Comparison of ENCODE assay signal across 26 mouse cellular contexts in the genomic region with DNA sequence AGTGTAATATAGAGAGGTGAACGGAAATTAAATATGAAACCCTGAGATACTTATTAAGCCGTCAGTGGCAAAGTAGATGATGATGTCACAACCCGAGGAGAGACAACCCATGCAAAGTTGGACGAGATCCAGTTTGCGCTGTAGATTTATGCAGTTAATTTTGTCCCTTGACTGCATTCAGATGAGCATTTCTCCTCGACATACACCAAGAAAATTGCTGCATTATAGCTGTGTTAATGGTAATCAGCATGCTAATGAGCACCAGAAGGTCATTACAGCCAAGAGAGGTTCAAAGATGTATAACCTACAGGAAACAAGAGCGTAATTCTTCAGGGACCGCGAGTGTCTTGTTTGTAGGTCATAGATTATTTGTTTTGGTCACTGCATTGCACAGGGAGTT.
DNase-seq lines count a peak whose midpoint lies in the region; ATAC-seq and TF ChIP-seq lines count a peak whose summit lies in the region.
"Had no signal": no experiment of that assay in that cellular context is flagged by ENCODE, and none has a peak within 500 bp of the region (broad histone marks: within the 10 kb centered on the region; RNA-seq: fewer than 3 reads in every experiment).

No protein-coding gene starts in this region.

- no peak for ATAC-seq in forebrain, postnatal 0 days
- ATAC-seq in forebrain, embryonic 16.5 days = no peak
- 0 out of 2 replicates have a peak, but pooled peaks have one; percentile 43 for ATAC-seq in midbrain, embryonic 13.5 days
- peak; percentile 79 for ATAC-seq in neural tube, embryonic 14.5 days (ENCODE audit: low read depth)
- ATAC-seq in liver, embryonic 12.5 days = no peak
- ATAC-seq: CD4-positive, CD25-positive, alpha-beta regulatory T cell, adult 4 months; liver, postnatal 0 days; lung, postnatal 0 days had no signal

- no peak overlapping the region for H3K9ac ChIP-seq in forebrain, postnatal 0 days
- no peak overlapping the region for H3K9ac ChIP-seq in forebrain, embryonic 16.5 days (replicated peaks; ENCODE audit: low read depth, low read length)
- no peak overlapping the region for H3K9ac ChIP-seq in midbrain, embryonic 13.5 days (replicated peaks)
- no peak overlapping the region for H3K9ac ChIP-seq in neural tube, embryonic 14.5 days (replicated peaks; ENCODE audit: low read depth, low read length)
- H3K9ac ChIP-seq in liver, embryonic 12.5 days = no peak overlapping the region
- H3K9ac ChIP-seq: embryonic facial prominence, embryonic 13.5 days; heart, embryonic 13.5 days; kidney, embryonic 15.5 days; limb, embryonic 13.5 days; liver, postnatal 0 days had no signal

- H3K4me2 ChIP-seq in forebrain, postnatal 0 days (ENCODE audit: low read depth) = no peak overlapping the region
- no peak overlapping the region for H3K4me2 ChIP-seq in forebrain, embryonic 16.5 days (ENCODE audit: low read length)
- H3K4me2 ChIP-seq in midbrain, embryonic 13.5 days (replicated peaks) = no peak overlapping the region
- H3K4me2 ChIP-seq in neural tube, embryonic 14.5 days (ENCODE audit: low read depth, low read length) = no peak overlapping the region
- H3K4me2 ChIP-seq in liver, embryonic 12.5 days = no peak overlapping the region
- H3K4me2 ChIP-seq: embryonic facial prominence, embryonic 13.5 days; heart, embryonic 13.5 days; kidney, embryonic 15.5 days; limb, embryonic 13.5 days; liver, embryonic 11.5 days had no signal

- no peak for TF ChIP-seq CTCF in forebrain, postnatal 0 days (IDR thresholded peaks at IDR 0.05; ENCODE audit: low read depth)
- TF ChIP-seq CTCF in brain, embryonic 14.5 days (IDR thresholded peaks at IDR 0.05; ENCODE audit: borderline replicate concordance, extremely low read depth, insufficient read depth, insufficient read length) = no peak

- H3K36me3 ChIP-seq in forebrain, postnatal 0 days (ENCODE audit: insufficient read depth) = no peaks in the 10 kb centered on the region
- no peaks in the 10 kb centered on the region for H3K36me3 ChIP-seq in forebrain, embryonic 16.5 days (ENCODE audit: control insufficient read depth, insufficient read depth)
- no peaks in the 10 kb centered on the region for H3K36me3 ChIP-seq in midbrain, embryonic 13.5 days
- no peaks in the 10 kb centered on the region for H3K36me3 ChIP-seq in midbrain, embryonic 10.5 days
- no peaks in the 10 kb centered on the region for H3K36me3 ChIP-seq in neural tube, embryonic 14.5 days (ENCODE audit: control insufficient read depth, insufficient read depth, low read length)
- no peaks in the 10 kb centered on the region for H3K36me3 ChIP-seq in liver, embryonic 12.5 days
- H3K36me3 ChIP-seq: embryonic facial prominence, embryonic 13.5 days; heart, embryonic 13.5 days; kidney, embryonic 15.5 days; limb, embryonic 13.5 days had no signal

- no peaks in the 10 kb centered on the region for H3K9me3 ChIP-seq in forebrain, postnatal 0 days (ENCODE audit: low read length)
- no peaks in the 10 kb centered on the region for H3K9me3 ChIP-seq in forebrain, embryonic 16.5 days (ENCODE audit: control insufficient read depth, low read length)
- no peaks in the 10 kb centered on the region for H3K9me3 ChIP-seq in midbrain, embryonic 13.5 days
- no peaks in the 10 kb centered on the region for H3K9me3 ChIP-seq in midbrain, embryonic 10.5 days (replicated peaks)
- H3K9me3 ChIP-seq in neural tube, embryonic 14.5 days (ENCODE audit: control insufficient read depth, low read length) = no peaks in the 10 kb centered on the region
- no peaks in the 10 kb centered on the region for H3K9me3 ChIP-seq in liver, embryonic 12.5 days (replicated peaks)
- H3K9me3 ChIP-seq: embryonic facial prominence, embryonic 13.5 days; heart, embryonic 13.5 days; kidney, embryonic 15.5 days; limb, embryonic 13.5 days had no signal

- no peaks in the 10 kb centered on the region for H3K27me3 ChIP-seq in forebrain, postnatal 0 days (ENCODE audit: insufficient read depth, low read length)
- H3K27me3 ChIP-seq in forebrain, embryonic 16.5 days (replicated peaks; ENCODE audit: control insufficient read depth, insufficient read depth, low read length) = no peaks in the 10 kb centered on the region
- H3K27me3 ChIP-seq in midbrain, embryonic 13.5 days = no peaks in the 10 kb centered on the region
- H3K27me3 ChIP-seq in midbrain, embryonic 10.5 days (ENCODE audit: low read depth, poor library complexity, severe bottlenecking) = no peaks in the 10 kb centered on the region
- no peaks in the 10 kb centered on the region for H3K27me3 ChIP-seq in neural tube, embryonic 14.5 days (ENCODE audit: control insufficient read depth, insufficient read depth, low read length)
- H3K27me3 ChIP-seq in liver, embryonic 12.5 days (replicated peaks) = no peaks in the 10 kb centered on the region
- H3K27me3 ChIP-seq: embryonic facial prominence, embryonic 13.5 days; heart, embryonic 13.5 days; kidney, embryonic 15.5 days; limb, embryonic 13.5 days had no signal

- no peak overlapping the region for H3K4me3 ChIP-seq in forebrain, postnatal 0 days (ENCODE audit: low read depth, low read length)
- H3K4me3 ChIP-seq in forebrain, embryonic 16.5 days (replicated peaks; ENCODE audit: low read length) = no peak overlapping the region
- H3K4me3 ChIP-seq in midbrain, embryonic 13.5 days (replicated peaks) = no peak overlapping the region
- H3K4me3 ChIP-seq in midbrain, embryonic 10.5 days = no peak overlapping the region
- H3K4me3 ChIP-seq in neural tube, embryonic 14.5 days (ENCODE audit: low read depth, low read length) = no peak overlapping the region
- no peak overlapping the region for H3K4me3 ChIP-seq in liver, embryonic 12.5 days
- H3K4me3 ChIP-seq: embryonic facial prominence, embryonic 13.5 days; heart, embryonic 13.5 days; kidney, embryonic 15.5 days; left cerebral cortex, adult 2 months; limb, embryonic 13.5 days had no signal

- no peak overlapping the region for H3K27ac ChIP-seq in forebrain, postnatal 0 days (ENCODE audit: low read depth, low read length)
- no peak overlapping the region for H3K27ac ChIP-seq in forebrain, embryonic 16.5 days (ENCODE audit: low read length)
- H3K27ac ChIP-seq in midbrain, embryonic 13.5 days = no peak overlapping the region
- no peak overlapping the region for H3K27ac ChIP-seq in midbrain, embryonic 10.5 days (replicated peaks)
- H3K27ac ChIP-seq in neural tube, embryonic 14.5 days (ENCODE audit: low read depth, low read length) = no peak overlapping the region
- H3K27ac ChIP-seq in liver, embryonic 12.5 days = no peak overlapping the region
- H3K27ac ChIP-seq: embryonic facial prominence, embryonic 13.5 days; heart, embryonic 13.5 days; kidney, embryonic 15.5 days; left cerebral cortex, adult 2 months; limb, embryonic 13.5 days; macrophage had no signal

- H3K4me1 ChIP-seq in forebrain, postnatal 0 days (ENCODE audit: insufficient read depth) = no peaks in the 10 kb centered on the region
- H3K4me1 ChIP-seq in forebrain, embryonic 16.5 days (replicated peaks; ENCODE audit: control insufficient read depth, insufficient read depth, low read length) = peaks cover 3% of the 10 kb centered on the region; the same call in 1 of the 2 replicates
- H3K4me1 ChIP-seq in midbrain, embryonic 13.5 days (replicated peaks) = 0 out of 2 replicates have a peak, but pooled peaks cover 2% of the 10 kb centered on the region
- no peaks in the 10 kb centered on the region for H3K4me1 ChIP-seq in midbrain, embryonic 10.5 days
- no peaks in the 10 kb centered on the region for H3K4me1 ChIP-seq in neural tube, embryonic 14.5 days (ENCODE audit: control insufficient read depth, insufficient read depth, low read length)
- no peaks in the 10 kb centered on the region for H3K4me1 ChIP-seq in liver, embryonic 12.5 days
- H3K4me1 ChIP-seq: embryonic facial prominence, embryonic 13.5 days; heart, embryonic 13.5 days; kidney, embryonic 15.5 days; limb, embryonic 13.5 days had no signal

- peak; percentile 3 for DNase-seq in forebrain, postnatal 0 days
- no peak for DNase-seq in midbrain, embryonic 10.5 days (ENCODE audit: low spot score)
- DNase-seq in brain, embryonic 14.5 days (ENCODE audit: low read depth) = peak; percentile 69
- DNase-seq: adrenal gland, postnatal 14 days; cerebellum, adult 11-12 months; cerebellum, adult 9-11 months; gastrocnemius, postnatal 10 days; heart, postnatal 10 days; kidney, adult 18-20 months; kidney, postnatal 25 days; liver, postnatal 0 days; right cerebral cortex, postnatal 14 days; thymus, postnatal 4 days had no signal

- no peak for TF ChIP-seq POLR2A in brain, embryonic 14.5 days (IDR thresholded peaks at IDR 0.05; ENCODE audit: borderline replicate concordance, extremely low read depth, insufficient read depth, insufficient read length, poor library complexity, severe bottlenecking)

- WGBS in forebrain, postnatal 0 days = 37% methylated on average over 9 of the region's 9 CpGs
- WGBS in forebrain, embryonic 16.5 days = 42% methylated on average over 9 of the region's 9 CpGs
- 69% methylated on average over 9 of the region's 9 CpGs for WGBS in midbrain, embryonic 13.5 days
- WGBS in midbrain, embryonic 10.5 days = 91% methylated on average over 9 of the region's 9 CpGs
- WGBS in neural tube, embryonic 14.5 days = 43% methylated on average over 9 of the region's 9 CpGs
- 72% methylated on average over 9 of the region's 9 CpGs for WGBS in liver, embryonic 12.5 days (ENCODE audit: insufficient replicate concordance)

Comparison
In these comparisons a context has a peak if more than half of its experiments do, and no peak if none do; other contexts are left out.
1. ATAC-seq: peak in midbrain, embryonic 13.5 days (single experiment) and neural tube, embryonic 14.5 days (single experiment); none in forebrain, postnatal 0 days (single experiment), forebrain, embryonic 16.5 days (single experiment) and liver, embryonic 12.5 days (single experiment).